8 mouse cellular contexts compared by ENCODE assay signal in the genomic region with DNA sequence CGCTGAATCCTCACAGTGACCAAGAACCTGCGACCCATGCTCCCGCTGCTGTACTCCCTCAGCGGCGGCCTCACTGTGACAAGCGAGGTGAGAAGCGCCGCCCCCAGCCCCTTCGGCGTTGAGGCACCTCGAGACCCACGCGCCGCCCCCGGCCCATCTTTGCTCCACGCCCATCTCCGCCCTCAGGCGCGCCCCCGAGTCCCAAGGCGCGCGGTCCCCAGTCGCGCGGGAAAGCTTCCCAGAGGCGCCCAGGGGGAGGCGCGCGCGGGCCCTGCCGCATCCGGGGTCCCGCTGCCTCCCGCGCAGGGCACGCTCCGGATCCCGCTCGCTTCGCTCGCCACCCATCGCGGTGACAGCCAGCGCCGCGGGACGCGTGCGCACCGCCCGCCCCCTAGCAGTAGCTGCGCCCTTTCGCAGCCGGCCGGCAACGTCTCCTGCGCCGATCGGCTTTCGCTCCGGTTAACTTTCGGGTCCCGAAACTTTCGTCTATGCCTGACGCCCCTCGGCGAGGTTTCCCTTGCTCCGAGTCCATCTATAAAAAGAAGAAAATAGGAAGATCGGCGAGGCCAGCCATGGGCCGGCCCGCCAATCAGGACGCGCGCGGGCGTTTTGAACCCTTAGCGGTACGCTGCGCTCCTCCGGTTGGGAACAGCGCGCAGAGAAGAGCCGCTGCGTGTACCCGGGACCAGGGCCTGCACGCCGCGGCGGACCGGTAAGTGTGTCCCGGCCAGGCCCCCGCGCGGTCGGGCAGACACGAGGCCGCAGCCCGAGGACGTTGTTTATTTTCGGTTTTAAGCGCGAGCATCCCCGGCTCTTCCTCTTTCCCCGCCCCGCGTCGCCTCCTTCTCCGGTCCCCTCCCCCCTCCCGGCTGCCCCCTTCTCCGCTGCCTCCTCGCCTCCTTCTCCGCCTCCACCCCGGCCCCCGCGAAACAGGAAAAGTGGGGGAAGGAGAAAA. TPM values are rescaled to one million over a fixed set of nuclear protein-coding genes. Genes with fewer than 3 reads are reported as not detected.
A peak's percentile ranks its signal among the peaks of the same experiment; 100 is the strongest.
DNase-seq lines count a peak whose midpoint lies in the region; ATAC-seq and TF ChIP-seq lines count a peak whose summit lies in the region.

A gene (minus strand): TSS at position 168 of the 955 bp plus-strand sequence.

- no peak for TF ChIP-seq EP300 in liver, embryonic 14.5 days (IDR thresholded peaks at IDR 0.05; ENCODE audit: low read depth)

- H3K36me3 ChIP-seq in forebrain, embryonic 11.5 days (ENCODE audit: control insufficient read depth, insufficient read depth, low read length): no peaks in the 10 kb centered on the region
- no peaks in the 10 kb centered on the region for H3K36me3 ChIP-seq in heart, embryonic 16.5 days (ENCODE audit: control insufficient read depth, insufficient read depth)
- no peaks in the 10 kb centered on the region for H3K36me3 ChIP-seq in kidney, postnatal 0 days (ENCODE audit: insufficient read depth, low read length)
- H3K36me3 ChIP-seq in liver, embryonic 14.5 days (replicated peaks; ENCODE audit: control insufficient read depth, insufficient read depth, low read depth): no peaks in the 10 kb centered on the region

- no peak within 1 kb of the TSS for H3K27ac ChIP-seq in forebrain, embryonic 11.5 days (ENCODE audit: low read depth, low read length)
- no peak within 1 kb of the TSS for H3K27ac ChIP-seq in heart, embryonic 16.5 days (ENCODE audit: low read length)
- H3K27ac ChIP-seq in kidney, postnatal 0 days: no peak within 1 kb of the TSS
- H3K27ac ChIP-seq in liver, embryonic 14.5 days: no peak within 1 kb of the TSS

- H3K27me3 ChIP-seq in forebrain, embryonic 11.5 days (ENCODE audit: control insufficient read depth, insufficient read depth, low read length): peaks cover 86% of the 10 kb centered on the region
- peaks cover 75% of the 10 kb centered on the region for H3K27me3 ChIP-seq in heart, embryonic 16.5 days (ENCODE audit: control insufficient read depth, insufficient read depth, low read length)
- peaks cover 71% of the 10 kb centered on the region for H3K27me3 ChIP-seq in kidney, postnatal 0 days (ENCODE audit: insufficient read depth, low read length)
- peaks cover 89% of the 10 kb centered on the region for H3K27me3 ChIP-seq in liver, embryonic 14.5 days (ENCODE audit: control insufficient read depth, insufficient read depth, low read length)

- peak; percentile 29; the same call in 1 of the 2 replicates for TF ChIP-seq CTCF in kidney, postnatal 0 days (IDR thresholded peaks at IDR 0.05; ENCODE audit: low read depth)
- TF ChIP-seq CTCF in liver, embryonic 14.5 days (IDR thresholded peaks at IDR 0.05; ENCODE audit: low read depth): no peak

- peak; percentile 87 for ATAC-seq in forebrain, embryonic 11.5 days (replicated peaks; ENCODE audit: low FRiP score)
- peak; percentile 84 for ATAC-seq in heart, embryonic 16.5 days (replicated peaks; ENCODE audit: extremely low read depth, insufficient read depth, low FRiP score)
- peak; percentile 82 for ATAC-seq in kidney, postnatal 0 days (replicated peaks; ENCODE audit: low FRiP score, low read depth)
- peak; percentile 37; the same call in 1 of the 2 replicates for ATAC-seq in liver, embryonic 14.5 days (ENCODE audit: insufficient read depth)

- under 1% methylated on average over 107 of the region's 117 CpGs for WGBS in forebrain, embryonic 11.5 days
- 1% methylated on average over 104 of the region's 117 CpGs for WGBS in heart, embryonic 16.5 days
- under 1% methylated on average over 107 of the region's 117 CpGs for WGBS in kidney, postnatal 0 days
- under 1% methylated on average over 108 of the region's 117 CpGs for WGBS in liver, embryonic 14.5 days (ENCODE audit: insufficient replicate concordance)

- H3K4me2 ChIP-seq in forebrain, embryonic 11.5 days (ENCODE audit: low read depth, low read length, severe bottlenecking): peak within 1 kb of the TSS; percentile 96
- peak within 1 kb of the TSS; percentile 88 for H3K4me2 ChIP-seq in heart, embryonic 16.5 days (ENCODE audit: low read depth, low read length)
- peak within 1 kb of the TSS; percentile 96 for H3K4me2 ChIP-seq in kidney, postnatal 0 days (ENCODE audit: low read length)
- H3K4me2 ChIP-seq in liver, embryonic 14.5 days (ENCODE audit: low read depth): peak within 1 kb of the TSS; percentile 71

- no peaks in the 10 kb centered on the region for H3K9me3 ChIP-seq in forebrain, embryonic 11.5 days (ENCODE audit: control insufficient read depth, low read length)
- no peaks in the 10 kb centered on the region for H3K9me3 ChIP-seq in heart, embryonic 16.5 days (replicated peaks; ENCODE audit: control insufficient read depth, low read length)
- H3K9me3 ChIP-seq in kidney, postnatal 0 days (replicated peaks; ENCODE audit: low read length): no peaks in the 10 kb centered on the region
- H3K9me3 ChIP-seq in liver, embryonic 14.5 days (ENCODE audit: control insufficient read depth, low read length): no peaks in the 10 kb centered on the region

- H3K4me1 ChIP-seq in forebrain, embryonic 11.5 days (replicated peaks; ENCODE audit: control insufficient read depth, insufficient read depth, low read length): peaks cover 8% of the 10 kb centered on the region; the same call in 1 of the 2 replicates
- H3K4me1 ChIP-seq in heart, embryonic 16.5 days (ENCODE audit: control insufficient read depth, insufficient read depth, low read length): peaks cover 9% of the 10 kb centered on the region; the same call in 1 of the 2 replicates
- no peaks in the 10 kb centered on the region for H3K4me1 ChIP-seq in kidney, postnatal 0 days (replicated peaks; ENCODE audit: insufficient read depth, low read length)
- H3K4me1 ChIP-seq in liver, embryonic 14.5 days (replicated peaks; ENCODE audit: control insufficient read depth in 2 of 2, insufficient read depth in 2 of 2, low read length in 1 of 2): no peaks in the 10 kb centered on the region

- H3K9ac ChIP-seq in forebrain, embryonic 11.5 days (ENCODE audit: low read length): peak within 1 kb of the TSS; percentile 44
- peak within 1 kb of the TSS; percentile 54 for H3K9ac ChIP-seq in heart, embryonic 16.5 days (ENCODE audit: low read length)
- peak within 1 kb of the TSS; percentile 36 for H3K9ac ChIP-seq in kidney, postnatal 0 days (ENCODE audit: low read depth, low read length)
- no peak within 1 kb of the TSS for H3K9ac ChIP-seq in liver, embryonic 14.5 days (replicated peaks)

- H3K4me3 ChIP-seq in forebrain, embryonic 11.5 days (ENCODE audit: low read depth, low read length): peak within 1 kb of the TSS; percentile 49
- H3K4me3 ChIP-seq in heart, embryonic 16.5 days (ENCODE audit: low read length): peak within 1 kb of the TSS; percentile 71
- H3K4me3 ChIP-seq in kidney, postnatal 0 days (replicated peaks; ENCODE audit: low read depth, low read length): peak within 1 kb of the TSS; percentile 71
- peak within 1 kb of the TSS; percentile 54 to 59 for H3K4me3 ChIP-seq in liver, embryonic 14.5 days (ENCODE audit: insufficient read depth in 1 of 2, low read depth in 2 of 2, low read length in 2 of 2)

- DNase-seq in CD4-positive, CD25-positive, alpha-beta regulatory T cell, adult 2 months (ENCODE audit: low read depth, low spot score): peak; percentile 68
- peak; percentile 47 for DNase-seq in adrenal gland, adult 8-10 months
- DNase-seq in forebrain, embryonic 11.5 days (ENCODE audit: low spot score): peak; percentile 85
- peak; percentile 70 for DNase-seq in kidney, postnatal 0 days (ENCODE audit: low spot score)
- DNase-seq in liver, embryonic 14.5 days (ENCODE audit: low read depth in 3 of 3, low spot score in 3 of 3): no peak
- DNase-seq in neural tube, embryonic 10.5 days (ENCODE audit: extremely low spot score, low spot score): peak; percentile 76
- DNase-seq in testis, postnatal 14 days (ENCODE audit: low spot score): peak; percentile 87

RNA-seq across cellular contexts. Expression of the gene that starts here (rescaled TPM):
- total RNA-seq in adrenal gland, adult 8-10 months (2022): 10 to 100 TPM; 15.7 to 17.8 (median 17.1) TPM
- polyA plus RNA-seq in forebrain, embryonic 11.5 days (2014; fragmentation: Nextera tagmentation; extraction: Ambion mirVana): not detected in 2 replicates
- polyA plus RNA-seq in heart, embryonic 16.5 days (2015; fragmentation: Nextera tagmentation; extraction: Ambion mirVana): not detected in 2 replicates
- polyA plus RNA-seq in kidney, postnatal 0 days (2015; fragmentation: Nextera tagmentation; extraction: Ambion mirVana): not detected in 2 replicates
- not detected in 2 replicates for polyA plus RNA-seq in liver, embryonic 14.5 days (2012; rRNA removed)
- polyA plus RNA-seq in liver, embryonic 14.5 days (2014; fragmentation: Nextera tagmentation; extraction: Ambion mirVana): not detected in 2 replicates

Comparison
In these comparisons a context has a peak if more than half of its experiments do, and no peak if none do; other contexts are left out.
1. Peak in DNase-seq, ATAC-seq, H3K4me3 ChIP-seq, H3K9ac ChIP-seq and H3K4me2 ChIP-seq in forebrain, embryonic 11.5 days; RNA of the gene not detected or under 1 TPM.
2. Peak in ATAC-seq, H3K4me3 ChIP-seq, H3K9ac ChIP-seq and H3K4me2 ChIP-seq in heart, embryonic 16.5 days; RNA of the gene not detected or under 1 TPM.
3. Peak in DNase-seq, ATAC-seq, H3K4me3 ChIP-seq, H3K9ac ChIP-seq and H3K4me2 ChIP-seq in kidney, postnatal 0 days; RNA of the gene not detected or under 1 TPM.
4. Peak in ATAC-seq, H3K4me3 ChIP-seq and H3K4me2 ChIP-seq in liver, embryonic 14.5 days; RNA of the gene not detected or under 1 TPM.
5. DNase-seq: peak in CD4-positive, CD25-positive, alpha-beta regulatory T cell, adult 2 months (single experiment), adrenal gland, adult 8-10 months (single experiment), neural tube, embryonic 10.5 days (single experiment) and testis, postnatal 14 days (single experiment); none in liver, embryonic 14.5 days (0 of 3).
6. ATAC-seq: peak in every context shown above with its lines; median percentile 87 in forebrain, embryonic 11.5 days; 84 in heart, embryonic 16.5 days; 82 in kidney, postnatal 0 days; 37 in liver, embryonic 14.5 days.
7. Peak in every context shown above with its lines, with median percentiles within 50 percentile points of each other: H3K4me2 ChIP-seq and H3K4me3 ChIP-seq.